Comparison of ENCODE assay signal across 22 mouse cellular contexts in the genomic region with DNA sequence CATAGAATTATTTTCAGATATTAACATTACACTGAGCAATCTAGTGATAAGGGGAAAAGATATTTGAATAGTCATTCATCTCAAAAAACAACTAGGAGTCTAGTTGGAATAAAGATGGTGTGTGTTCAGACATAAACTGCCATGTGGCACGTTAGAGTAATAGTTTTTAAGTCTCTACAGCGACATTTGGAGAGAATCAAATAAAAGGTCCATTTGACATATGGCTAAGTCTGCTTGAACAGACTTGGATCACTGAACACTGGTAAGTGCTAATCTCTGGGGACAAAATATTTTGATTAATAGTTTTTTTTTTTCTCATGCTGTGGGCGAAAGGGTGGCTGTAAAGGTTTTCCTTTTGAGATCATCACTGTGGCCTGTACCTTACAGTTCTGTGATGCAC.
DNase-seq lines count a peak whose midpoint lies in the region; ATAC-seq and TF ChIP-seq lines count a peak whose summit lies in the region.
"Had no signal": no experiment of that assay in that cellular context is flagged by ENCODE, and none has a peak within 500 bp of the region (broad histone marks: within the 10 kb centered on the region; RNA-seq: fewer than 3 reads in every experiment).

No protein-coding gene starts in this region.

- H3K9me3 ChIP-seq in forebrain, embryonic 14.5 days (replicated peaks; ENCODE audit: control insufficient read depth, low read length): no peaks in the 10 kb centered on the region
- H3K9me3 ChIP-seq in forebrain, embryonic 13.5 days (replicated peaks): no peaks in the 10 kb centered on the region
- H3K9me3 ChIP-seq in forebrain, embryonic 16.5 days (ENCODE audit: control insufficient read depth, low read length): no peaks in the 10 kb centered on the region
- no peaks in the 10 kb centered on the region for H3K9me3 ChIP-seq in forebrain, postnatal 0 days (ENCODE audit: low read length)

- ATAC-seq in forebrain, embryonic 14.5 days: no peak
- ATAC-seq in forebrain, embryonic 13.5 days: no peak
- ATAC-seq in forebrain, embryonic 16.5 days: peak; percentile 55; the same call in 1 of the 2 replicates
- no peak for ATAC-seq in forebrain, postnatal 0 days
- ATAC-seq: activated CD4-positive, CD25-positive, alpha-beta regulatory T cell, adult 4 months; CD4-positive, CD25-positive, alpha-beta regulatory T cell, adult 4 months; Patski had no signal

- DNase-seq in forebrain, embryonic 14.5 days (ENCODE audit: low spot score): peak; percentile 37
- DNase-seq in forebrain, postnatal 0 days: no peak
- peak; percentile 56 for DNase-seq in brain, embryonic 14.5 days (ENCODE audit: low read depth)
- no peak for DNase-seq in urinary bladder, adult 2 months (ENCODE audit: low spot score)
- DNase-seq: adrenal gland, adult 2 months; adrenal gland, adult 8-10 months; adrenal gland, postnatal 10 days; adrenal gland, postnatal 14 days; adrenal gland, postnatal 25 days; adrenal gland, postnatal 36 days; B cell, adult 2 months; cerebellum, adult 11 months; cerebellum, adult 11-12 months; cerebellum, adult 18-20 months; cerebellum, adult 2 months had no signal

- WGBS in forebrain, embryonic 14.5 days: 63% methylated on average over 3 of the region's 3 CpGs
- 61% methylated on average over 3 of the region's 3 CpGs for WGBS in forebrain, embryonic 13.5 days
- 54% methylated on average over 3 of the region's 3 CpGs for WGBS in forebrain, embryonic 16.5 days
- 63% methylated on average over 3 of the region's 3 CpGs for WGBS in forebrain, postnatal 0 days

- H3K4me3 ChIP-seq in forebrain, embryonic 14.5 days (ENCODE audit: low read depth, low read length): no peak overlapping the region
- no peak overlapping the region for H3K4me3 ChIP-seq in forebrain, embryonic 13.5 days
- no peak overlapping the region for H3K4me3 ChIP-seq in forebrain, embryonic 16.5 days (replicated peaks; ENCODE audit: low read length)
- H3K4me3 ChIP-seq in forebrain, postnatal 0 days (ENCODE audit: low read depth, low read length): no peak overlapping the region

- H3K36me3 ChIP-seq in forebrain, embryonic 14.5 days (ENCODE audit: control insufficient read depth, insufficient read depth, low read length): no peaks in the 10 kb centered on the region
- no peaks in the 10 kb centered on the region for H3K36me3 ChIP-seq in forebrain, embryonic 13.5 days (ENCODE audit: poor library complexity, severe bottlenecking)
- no peaks in the 10 kb centered on the region for H3K36me3 ChIP-seq in forebrain, embryonic 16.5 days (ENCODE audit: control insufficient read depth, insufficient read depth)
- no peaks in the 10 kb centered on the region for H3K36me3 ChIP-seq in forebrain, postnatal 0 days (ENCODE audit: insufficient read depth)
- H3K36me3 ChIP-seq: G1E had no signal

- no peak overlapping the region for H3K9ac ChIP-seq in forebrain, embryonic 14.5 days (ENCODE audit: low read length)
- H3K9ac ChIP-seq in forebrain, embryonic 13.5 days: no peak overlapping the region
- no peak overlapping the region for H3K9ac ChIP-seq in forebrain, embryonic 16.5 days (replicated peaks; ENCODE audit: low read depth, low read length)
- H3K9ac ChIP-seq in forebrain, postnatal 0 days: no peak overlapping the region

- TF ChIP-seq CTCF in forebrain, postnatal 0 days (IDR thresholded peaks at IDR 0.05; ENCODE audit: low read depth): no peak
- TF ChIP-seq CTCF in brain, embryonic 14.5 days (IDR thresholded peaks at IDR 0.05; ENCODE audit: borderline replicate concordance, extremely low read depth, insufficient read depth, insufficient read length): no peak

- H3K4me2 ChIP-seq in forebrain, embryonic 14.5 days (ENCODE audit: low read length): no peak overlapping the region
- H3K4me2 ChIP-seq in forebrain, embryonic 13.5 days: no peak overlapping the region
- no peak overlapping the region for H3K4me2 ChIP-seq in forebrain, embryonic 16.5 days (ENCODE audit: low read length)
- no peak overlapping the region for H3K4me2 ChIP-seq in forebrain, postnatal 0 days (ENCODE audit: low read depth)

- H3K27me3 ChIP-seq in forebrain, embryonic 14.5 days (replicated peaks; ENCODE audit: control insufficient read depth, insufficient read depth, low read length): no peaks in the 10 kb centered on the region
- H3K27me3 ChIP-seq in forebrain, embryonic 13.5 days: no peaks in the 10 kb centered on the region
- no peaks in the 10 kb centered on the region for H3K27me3 ChIP-seq in forebrain, embryonic 16.5 days (replicated peaks; ENCODE audit: control insufficient read depth, insufficient read depth, low read length)
- H3K27me3 ChIP-seq in forebrain, postnatal 0 days (ENCODE audit: insufficient read depth, low read length): no peaks in the 10 kb centered on the region
- H3K27me3 ChIP-seq: CH12.LX, Patski had no signal

- H3K27ac ChIP-seq in forebrain, embryonic 14.5 days (ENCODE audit: low read depth, low read length): no peak overlapping the region
- no peak overlapping the region for H3K27ac ChIP-seq in forebrain, embryonic 13.5 days
- no peak overlapping the region for H3K27ac ChIP-seq in forebrain, embryonic 16.5 days (ENCODE audit: low read length)
- no peak overlapping the region for H3K27ac ChIP-seq in forebrain, postnatal 0 days (ENCODE audit: low read depth, low read length)

- no peaks in the 10 kb centered on the region for H3K4me1 ChIP-seq in forebrain, embryonic 14.5 days (ENCODE audit: control insufficient read depth, insufficient read depth, low read length)
- no peaks in the 10 kb centered on the region for H3K4me1 ChIP-seq in forebrain, embryonic 13.5 days
- H3K4me1 ChIP-seq in forebrain, embryonic 16.5 days (replicated peaks; ENCODE audit: control insufficient read depth, insufficient read depth, low read length): no peaks in the 10 kb centered on the region
- no peaks in the 10 kb centered on the region for H3K4me1 ChIP-seq in forebrain, postnatal 0 days (ENCODE audit: insufficient read depth)

- TF ChIP-seq POLR2A in brain, embryonic 14.5 days (IDR thresholded peaks at IDR 0.05; ENCODE audit: borderline replicate concordance, extremely low read depth, insufficient read depth, insufficient read length, poor library complexity, severe bottlenecking): no peak

Comparison
In these comparisons a context has a peak if more than half of its experiments do, and no peak if none do; other contexts are left out.
1. DNase-seq: peak in forebrain, embryonic 14.5 days (single experiment) and brain, embryonic 14.5 days (single experiment); none in forebrain, postnatal 0 days (single experiment) and urinary bladder, adult 2 months (single experiment).